Mouse (Mus musculus) spleen, adult 10 weeks (tissue): ENCODE measurements around the gene Ndufs2. TPM values are rescaled to one million over a fixed set of nuclear protein-coding genes. Genes with fewer than 3 reads are reported as not detected.

Source experiments
- polyA plus RNA-seq: library from polyadenylated mRNA; stranded (reverse); fragments of 350-450 nt; fragmentation: Illumina TruSeq; extraction: RNeasy Lipid Tissue Mini Kit (QIAGEN cat#74804); gene quantifications from one replicate; pipeline ENCODE4 v1.2.3, GENCODE M21; 2015; ENCODE audit warnings: low replicate concordance; ENCODE audit not compliant: insufficient read depth

Ndufs2 gene
- 127 TPM for polyA plus RNA-seq

DNA sequence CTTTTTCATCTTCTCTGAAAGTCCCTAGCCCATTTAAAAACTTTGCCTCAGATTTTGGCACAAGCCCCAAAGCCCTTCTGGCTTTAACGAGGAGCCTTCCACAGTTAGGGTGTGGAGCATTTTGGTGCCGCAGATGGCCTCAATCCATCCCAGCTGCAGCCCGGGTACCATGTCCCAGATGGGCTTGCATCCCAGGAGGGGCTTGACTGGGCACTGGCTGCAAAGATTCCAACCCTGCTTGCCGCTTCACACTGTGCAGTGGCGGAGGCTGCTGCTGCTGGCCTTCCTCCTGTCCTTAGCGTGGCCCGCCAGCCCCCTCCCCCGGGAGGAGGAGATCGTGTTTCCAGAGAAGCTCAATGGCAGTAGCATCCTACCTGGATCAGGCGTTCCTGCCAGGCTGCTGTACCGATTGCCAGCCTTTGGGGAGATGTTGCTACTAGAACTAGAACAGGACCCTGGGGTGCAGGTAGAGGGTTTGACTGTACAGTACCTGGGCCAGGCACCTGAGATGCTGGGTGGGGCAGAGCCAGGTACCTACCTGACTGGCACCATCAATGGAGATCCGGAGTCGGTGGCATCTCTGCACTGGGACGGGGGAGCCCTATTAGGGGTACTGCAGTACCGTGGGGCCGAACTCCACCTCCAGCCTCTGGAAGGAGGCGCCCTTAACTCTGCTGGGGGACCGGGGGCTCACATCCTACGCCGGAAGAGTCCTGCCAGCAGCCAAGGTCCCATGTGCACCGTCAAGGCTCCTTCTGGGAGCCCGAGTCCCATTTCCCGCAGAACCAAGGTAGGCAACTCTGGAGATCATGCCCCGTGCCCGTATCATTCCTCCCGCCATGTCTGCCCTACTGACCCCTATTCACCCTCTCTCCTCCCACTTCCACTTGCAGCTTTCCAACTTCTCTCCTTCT, at the start of gene Ndufs2:
Gene Ndufs2 (minus strand): TSS at position 709 of the 914 bp plus-strand sequence.

DNA sequence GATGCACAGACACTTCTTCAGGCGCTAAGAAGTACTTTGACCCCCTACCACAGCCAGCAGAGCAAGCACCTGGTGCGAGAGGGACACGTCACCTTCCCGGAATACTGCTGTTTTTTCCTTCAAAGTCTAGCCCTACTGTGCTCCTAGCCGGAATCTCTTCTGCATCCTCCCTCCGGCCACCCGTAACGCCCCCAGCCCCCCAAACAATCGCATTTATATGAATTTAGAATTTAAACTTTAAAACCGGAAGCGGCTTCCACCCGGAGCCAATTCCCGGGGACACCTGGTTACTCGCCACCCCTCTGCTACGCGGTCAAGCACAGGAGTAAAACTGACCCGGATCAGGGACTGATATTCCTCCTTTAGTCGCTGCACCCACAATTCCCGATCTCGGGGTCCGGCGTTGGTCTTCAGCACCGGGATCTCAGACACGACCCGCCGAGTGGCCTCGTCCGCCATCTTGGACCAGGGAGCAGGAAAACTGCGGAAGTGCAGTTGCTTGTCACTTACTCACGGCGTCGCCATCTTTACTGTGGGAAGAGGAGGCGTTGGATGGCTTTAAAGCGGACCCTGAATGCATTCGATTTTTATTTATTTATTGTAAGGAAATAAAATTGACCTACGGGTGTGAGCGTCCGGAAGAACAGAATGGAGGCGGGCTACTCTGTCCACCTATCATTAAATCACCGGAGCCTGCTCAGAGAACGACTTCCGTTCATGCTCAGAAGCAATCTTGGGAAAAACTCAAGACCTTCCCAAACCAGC, 43.3 kb upstream of the Ndufs2 start, which contains the start of gene Ufc1:
Gene Ufc1 (minus strand): TSS at position 727 of the 765 bp plus-strand sequence.

DNA sequence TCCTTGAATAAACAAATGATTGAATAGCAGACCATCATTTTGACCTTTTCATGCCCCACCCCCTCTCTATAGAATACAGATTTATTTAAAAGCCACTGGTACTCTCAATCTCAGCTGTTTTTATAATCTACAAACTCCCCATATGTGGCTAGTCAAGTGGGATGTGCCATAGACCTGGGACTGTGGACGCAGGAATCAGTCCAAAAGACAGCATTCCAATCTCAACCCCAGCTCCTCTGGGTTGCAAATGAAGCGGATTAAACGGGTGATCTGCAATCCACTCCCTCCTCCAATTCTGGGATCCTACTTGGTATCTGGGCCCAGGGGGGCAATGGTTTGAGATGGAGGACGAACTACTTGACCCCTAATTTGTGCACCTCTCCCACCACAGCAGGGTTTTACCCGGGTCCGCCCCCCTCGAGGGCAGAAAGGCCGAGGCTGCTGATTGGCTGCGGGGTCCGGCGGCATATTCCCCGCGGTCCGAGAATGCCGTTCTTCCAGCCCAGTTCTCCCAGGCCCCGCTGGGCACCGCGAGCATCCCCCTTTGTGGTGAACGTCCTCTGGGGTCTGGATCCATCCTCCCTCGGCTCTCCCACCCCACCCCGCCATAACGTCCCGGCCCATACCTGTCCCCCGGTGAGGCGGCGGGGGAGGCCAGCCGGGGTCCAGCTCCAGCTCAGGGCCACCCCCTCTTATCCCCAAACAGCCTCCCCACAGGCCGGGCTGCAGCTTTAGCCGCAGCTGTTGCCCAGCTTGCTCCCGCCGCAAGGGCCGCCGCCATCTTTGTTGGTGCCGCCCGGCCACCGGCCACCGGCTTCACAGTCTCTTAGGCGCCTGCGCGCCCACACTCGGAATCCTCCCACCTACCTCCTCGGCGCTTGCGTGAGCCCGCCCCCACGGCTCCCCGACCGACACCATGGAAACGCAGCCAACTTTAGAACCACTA, 36.2 kb upstream of the Ndufs2 start, which contains the start of gene Usp21:
Gene Usp21 (minus strand): TSS at position 856 of the 946 bp plus-strand sequence.

DNA sequence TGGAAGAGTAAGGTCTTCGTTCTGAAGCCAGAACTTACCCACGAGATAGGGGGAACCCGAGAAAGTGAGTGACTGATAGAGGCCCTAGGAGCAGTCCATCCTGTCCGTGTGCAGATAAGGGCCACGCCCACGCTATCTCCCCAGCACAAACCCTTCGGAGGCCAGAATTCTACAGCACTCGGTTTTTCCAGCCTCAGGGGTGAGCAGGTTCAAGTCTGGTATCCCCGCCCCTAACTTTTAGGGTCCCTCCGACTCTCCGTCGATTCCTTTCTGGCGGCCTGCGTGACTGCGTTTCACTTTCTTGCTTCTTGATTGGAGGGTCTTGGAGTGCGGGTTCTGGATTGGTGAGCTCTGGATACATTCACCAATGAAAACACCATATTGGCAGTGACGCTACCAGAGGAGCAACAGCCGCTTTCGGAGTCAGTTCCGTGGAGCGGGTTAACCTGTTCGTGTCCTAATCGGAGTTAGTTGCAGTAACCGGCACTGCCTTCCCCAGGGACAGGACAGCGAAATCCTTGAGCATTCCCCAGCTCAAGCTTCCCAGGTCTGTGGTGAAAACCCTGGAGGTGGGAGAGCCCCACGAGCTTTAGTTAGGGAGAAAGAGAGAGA, 29.8 kb upstream of the Ndufs2 start, which contains the start of gene Ppox:
Gene Ppox (minus strand): TSS at position 271 of the 612 bp plus-strand sequence.

DNA sequence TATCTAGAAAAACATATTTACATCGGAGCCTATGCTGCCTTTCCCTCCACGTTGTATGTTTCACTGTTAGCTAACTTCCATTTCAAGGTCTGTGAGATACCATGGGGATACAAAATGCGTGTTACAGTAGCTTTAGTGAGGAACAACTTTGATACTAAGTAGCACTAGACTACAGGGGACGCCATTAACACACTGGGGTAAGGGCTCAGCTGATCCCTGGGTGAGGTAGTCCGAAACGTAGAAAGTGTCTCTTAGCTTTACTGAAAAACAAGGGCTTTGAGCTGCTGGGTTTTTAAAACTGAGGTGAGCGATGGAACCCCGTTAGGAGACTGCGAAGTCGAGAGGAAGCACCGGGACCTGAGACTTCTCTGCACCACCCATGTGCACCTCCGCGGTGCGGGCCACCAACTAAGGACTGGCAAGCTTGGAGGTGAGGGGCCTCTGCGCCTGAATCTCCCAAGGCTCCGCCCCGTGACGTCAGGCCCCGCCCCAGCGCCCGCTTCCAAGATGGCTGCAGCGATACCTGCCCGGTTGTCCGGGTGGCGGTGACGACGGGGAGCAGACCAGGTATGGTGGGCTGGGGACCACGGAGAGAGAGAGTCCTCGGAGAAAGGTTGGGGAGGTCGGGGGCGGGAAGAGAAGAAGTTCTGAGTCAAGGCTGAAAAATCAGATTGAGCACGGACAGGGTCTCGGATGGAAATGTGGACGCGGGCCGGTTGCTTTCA, 18.8 kb upstream of the Ndufs2 start, which contains the start of gene B4galt3:
Gene B4galt3 (plus strand): TSS at position 481 of the 725 bp plus-strand sequence.

DNA sequence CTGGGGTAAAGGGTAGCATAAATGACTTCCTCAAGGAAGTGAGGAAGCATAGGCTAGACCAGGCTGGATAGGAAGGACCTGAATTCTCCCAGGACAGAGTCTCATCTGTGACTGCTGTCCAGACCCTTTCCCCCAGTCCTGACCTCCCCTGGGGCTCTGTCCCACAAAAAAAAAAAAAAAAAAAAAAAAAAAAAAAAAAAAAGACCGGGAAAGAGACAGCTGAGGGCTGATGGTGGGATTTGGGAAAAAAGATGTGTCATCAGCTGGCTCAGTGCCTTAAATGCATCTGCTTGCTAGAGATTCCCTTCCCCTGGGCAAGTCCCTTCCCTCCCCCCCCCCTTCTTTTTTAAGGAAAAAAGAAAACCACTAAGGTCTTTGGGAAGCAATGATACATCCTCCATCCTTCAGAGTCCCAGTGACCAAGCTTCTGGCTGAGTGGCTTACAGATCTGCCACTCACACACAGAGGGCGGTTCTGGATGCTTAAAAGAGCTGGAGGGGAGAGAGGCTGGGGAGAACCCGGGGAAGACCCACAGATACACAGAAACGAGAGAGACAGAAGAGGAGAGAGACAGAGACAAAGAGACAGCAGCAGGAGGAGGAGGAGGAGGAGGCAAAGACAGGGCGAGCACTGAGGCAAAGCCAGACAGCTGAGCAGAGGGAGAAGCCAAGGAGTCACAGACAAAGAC, 1.1 kb downstream of the Ndufs2 start, which contains the start of gene Adamts4:
Gene Adamts4 (plus strand): TSS at position 509 of the 688 bp plus-strand sequence.

DNA sequence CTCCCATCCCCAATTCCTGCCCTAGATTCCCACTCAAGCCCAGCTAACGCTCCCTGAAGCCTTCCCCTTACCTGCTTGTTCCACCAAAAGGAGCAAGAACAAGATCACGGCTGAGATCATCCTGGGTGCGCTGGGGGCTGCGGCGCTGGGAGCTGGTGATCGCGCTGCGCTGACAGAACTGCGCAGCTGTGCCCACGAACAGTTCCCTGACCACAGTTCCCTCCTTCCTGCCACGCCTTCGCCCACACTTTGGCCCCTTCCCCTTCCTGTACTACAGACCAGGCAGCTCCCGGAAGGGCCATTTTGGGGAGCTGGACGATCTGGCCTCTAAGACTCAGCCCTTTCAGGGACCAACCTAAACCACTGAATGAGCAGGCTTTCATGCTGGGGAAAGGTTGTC, 17.1 kb downstream of the Ndufs2 start, which contains the start of gene Fcer1g:
Gene Fcer1g (minus strand): TSS at position 240 of the 400 bp plus-strand sequence.

DNA sequence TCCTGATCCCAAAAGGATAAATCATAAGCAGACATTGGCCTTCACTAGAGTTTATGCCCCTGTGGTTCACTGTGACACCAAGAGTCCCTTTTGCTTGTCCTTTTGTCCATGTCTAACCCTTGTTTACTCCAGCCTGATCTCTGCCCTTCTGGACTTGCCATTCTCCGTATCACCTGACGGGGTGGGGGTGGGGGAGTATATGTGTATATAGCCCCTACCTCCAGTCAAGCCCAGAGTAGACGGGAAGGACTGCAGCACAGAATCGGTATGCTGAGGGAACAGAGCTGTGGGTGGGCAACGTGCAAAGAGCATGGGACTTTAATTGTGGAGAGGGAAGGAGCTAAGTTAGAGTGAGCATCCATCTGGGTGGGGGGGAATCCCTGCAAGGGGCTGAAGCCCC, 26.3 kb downstream of the Ndufs2 start, which contains the start of gene Apoa2:
Gene Apoa2 (plus strand): TSS at position 198 of the 400 bp plus-strand sequence.

DNA sequence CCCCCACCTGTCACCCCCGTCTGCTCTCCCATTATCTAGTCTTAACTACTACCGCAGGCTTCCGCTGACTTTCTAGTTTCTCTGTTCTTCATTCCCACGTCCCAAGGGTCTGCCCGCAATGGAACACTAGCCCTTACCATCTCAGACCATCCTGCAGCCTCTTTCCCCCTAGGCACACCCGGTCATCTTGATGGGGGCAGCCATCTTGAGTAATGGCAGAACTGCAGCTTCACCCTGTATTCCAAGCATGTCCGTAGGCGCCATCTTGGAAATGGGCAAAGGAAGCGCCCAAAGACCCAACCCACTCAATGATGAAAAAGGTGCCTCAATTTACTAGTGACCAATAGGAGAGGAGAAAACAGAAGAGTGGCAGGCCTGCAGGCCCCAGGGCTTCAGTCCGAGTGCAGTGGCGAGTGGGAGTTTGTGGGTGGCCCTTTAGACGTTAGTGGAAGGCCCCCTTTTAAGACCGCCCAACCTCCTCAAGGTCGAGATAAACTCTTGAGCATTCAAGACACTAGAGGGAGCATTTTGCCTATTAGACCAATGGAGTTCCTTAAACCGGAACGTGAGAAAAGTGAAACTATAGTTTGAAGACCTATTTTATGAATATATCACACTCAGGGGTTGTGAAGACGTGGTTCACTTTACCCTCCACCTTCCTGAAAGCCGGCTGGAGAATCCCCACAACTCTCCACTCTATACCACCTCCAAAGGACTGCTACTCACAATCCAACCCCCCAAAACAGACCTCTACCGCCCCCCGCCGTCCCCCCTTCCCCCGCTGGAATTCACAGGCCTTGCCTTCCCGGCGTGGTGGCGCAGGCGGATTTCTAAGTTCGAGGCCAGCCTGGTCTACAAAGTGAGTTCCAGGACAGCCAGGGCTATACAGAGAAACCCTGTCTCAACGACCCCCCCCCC, 28.7 kb downstream of the Ndufs2 start, which contains the start of gene Tomm40l:
Gene Tomm40l (minus strand): TSS at position 277 of the 918 bp plus-strand sequence.

DNA sequence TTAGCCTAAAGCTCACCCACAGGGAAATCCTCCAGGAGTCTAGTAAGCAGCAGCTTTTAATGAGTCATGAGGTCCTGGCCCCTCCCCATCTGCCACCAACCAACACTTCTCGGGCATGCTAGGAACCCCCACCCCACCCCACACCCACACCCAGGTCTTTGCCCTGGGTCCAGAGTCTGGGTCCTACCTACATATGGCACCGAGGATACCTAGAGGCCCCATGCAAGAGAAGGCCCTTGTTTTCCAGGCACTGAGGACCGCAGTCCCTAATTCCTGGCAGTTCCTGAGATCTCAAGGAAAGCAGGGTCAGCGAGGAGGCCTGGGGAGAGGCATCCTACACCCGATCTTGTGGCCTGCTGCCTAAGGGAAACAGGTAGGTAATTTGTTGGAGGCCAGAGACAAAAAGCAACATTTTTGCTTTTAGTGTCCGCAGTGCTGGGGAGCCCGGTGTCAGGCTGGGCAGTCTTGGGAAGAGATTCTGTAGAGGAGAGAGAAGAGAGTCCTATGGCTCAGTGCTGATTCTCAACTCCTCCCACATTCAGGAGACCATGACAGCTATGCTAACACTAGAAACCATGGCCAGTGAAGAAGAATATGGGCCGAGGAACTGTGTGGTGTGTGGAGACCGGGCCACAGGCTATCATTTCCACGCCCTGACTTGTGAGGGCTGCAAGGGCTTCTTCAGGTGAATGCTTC, 37.2 kb downstream of the Ndufs2 start, which contains the start of gene Nr1i3:
Gene Nr1i3 (plus strand): TSS at position 170 of the 696 bp plus-strand sequence.

DNA sequence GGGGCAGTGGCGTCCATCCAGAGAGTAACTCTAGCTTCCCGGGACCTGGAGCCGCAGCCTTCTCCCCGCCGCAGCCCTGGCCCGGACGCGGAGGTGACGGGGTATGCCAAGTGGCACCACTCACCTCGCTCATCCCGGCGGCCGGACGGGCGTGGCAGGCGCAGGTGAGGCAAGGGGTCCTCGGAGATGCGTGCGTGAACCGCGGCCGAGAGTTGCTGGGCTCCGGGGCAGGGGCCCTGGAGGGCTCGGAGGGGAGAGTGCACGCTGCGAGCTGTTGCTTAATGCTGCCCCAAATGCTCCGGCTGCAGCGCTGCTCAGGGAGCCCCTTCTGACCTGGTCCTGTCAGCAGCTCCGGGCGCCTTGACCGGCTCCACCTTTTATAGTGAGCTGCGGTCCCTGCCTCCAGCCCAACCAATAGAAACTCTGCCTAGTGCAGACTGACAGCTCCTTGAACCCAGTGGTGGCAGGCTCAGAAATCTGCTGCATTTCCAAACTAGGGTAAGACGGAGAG, 55.2 kb downstream of the Ndufs2 start, which contains the start of gene Pcp4l1:
Gene Pcp4l1 (minus strand): TSS at position 382 of the 511 bp plus-strand sequence.

Other genes with a start within 250 kb of the Ndufs2 start
- gene Fcgr4, start 232.5 kb downstream of the Ndufs2 start, polyA plus RNA-seq: 32.6 TPM
- 94.5 TPM for gene Fcgr3, start 186.5 kb downstream of the Ndufs2 start, polyA plus RNA-seq
- gene Cfap126, start 137.5 kb downstream of the Ndufs2 start, polyA plus RNA-seq: 4.5 TPM
- gene Sdhc, start 100.8 kb downstream of the Ndufs2 start, polyA plus RNA-seq: 88.5 TPM
- 0.87 TPM for gene Mpz, start 100.7 kb downstream of the Ndufs2 start, polyA plus RNA-seq
- 7.7 TPM for gene Pcp4l1, start 55.1 kb downstream of the Ndufs2 start, polyA plus RNA-seq
- gene Nr1i3, start 37.4 kb downstream of the Ndufs2 start, polyA plus RNA-seq: not detected
- 22.7 TPM for gene Tomm40l, start 28.9 kb downstream of the Ndufs2 start, polyA plus RNA-seq
- 1.5 TPM for gene Apoa2, start 26.3 kb downstream of the Ndufs2 start, polyA plus RNA-seq
- 360 TPM for gene Fcer1g, start 17.0 kb downstream of the Ndufs2 start, polyA plus RNA-seq
- gene Adamts4, start 967 bp downstream of the Ndufs2 start, polyA plus RNA-seq: 0.59 TPM
- 34.0 TPM for gene B4galt3, start 18.9 kb upstream of the Ndufs2 start, polyA plus RNA-seq
- gene Ppox, start 29.8 kb upstream of the Ndufs2 start, polyA plus RNA-seq: 47.6 TPM
- gene Usp21, start 36.6 kb upstream of the Ndufs2 start, polyA plus RNA-seq: 52.7 TPM
- gene Ufc1, start 43.6 kb upstream of the Ndufs2 start, polyA plus RNA-seq: 87.4 TPM
- 31.1 TPM for gene Dedd, start 77.8 kb upstream of the Ndufs2 start, polyA plus RNA-seq
- gene Nit1, start 94.3 kb upstream of the Ndufs2 start, polyA plus RNA-seq: 43.5 TPM
- 72.7 TPM for gene Pfdn2, start 94.3 kb upstream of the Ndufs2 start, polyA plus RNA-seq
- gene Klhdc9, start 109.4 kb upstream of the Ndufs2 start, polyA plus RNA-seq: not detected
- 1.7 TPM for gene Nectin4, start 118.7 kb upstream of the Ndufs2 start, polyA plus RNA-seq
- gene Arhgap30, start 137.6 kb upstream of the Ndufs2 start, polyA plus RNA-seq: 257 TPM
- gene Usf1, start 159.9 kb upstream of the Ndufs2 start, polyA plus RNA-seq: 64.6 TPM
- 12.3 TPM for gene Tstd1, start 167.5 kb upstream of the Ndufs2 start, polyA plus RNA-seq
- 14.6 TPM for gene F11r, start 186.1 kb upstream of the Ndufs2 start, polyA plus RNA-seq